Mouse (Mus musculus) heart, embryonic 10.5 days (tissue): ENCODE results near the gene Gm45785. TPM values are rescaled to one million over a fixed set of nuclear protein-coding genes. Genes with fewer than 3 reads are reported as not detected.
A peak's percentile ranks its signal among the peaks of the same experiment; 100 is the strongest.

ENCODE experiments used
- DNase-seq: peaks from one replicate; pipeline ENCODE4 v3.0.0-alpha.2; 2017; ENCODE audit warnings: low spot score
- H3K27ac ChIP-seq: fragments of 300-500 bp; sonication (generic); 2 replicates; pipeline ENCODE4 v1.5.1; 2016; ENCODE audit warnings: mild to moderate bottlenecking
- H3K27me3 ChIP-seq: fragments of 300-500 bp; sonication (generic); 2 replicates; pipeline ENCODE4 v1.6.1; 2016; ENCODE audit warnings: mild to moderate bottlenecking; ENCODE audit not compliant: poor library complexity, insufficient read depth, severe bottlenecking
- H3K36me3 ChIP-seq: fragments of 300-500 bp; sonication (generic); 2 replicates; pipeline ENCODE4 v1.6.1; 2016; ENCODE audit warnings: mild to moderate bottlenecking, moderate library complexity
- H3K4me1 ChIP-seq: fragments of 300-500 bp; sonication (generic); 2 replicates; pipeline ENCODE4 v1.6.1; 2016; ENCODE audit warnings: mild to moderate bottlenecking
- H3K4me3 ChIP-seq: fragments of 300-500 bp; sonication (generic); 2 replicates; pipeline ENCODE4 v1.5.1; 2016; ENCODE audit warnings: mild to moderate bottlenecking, moderate library complexity
- H3K9me3 ChIP-seq: fragments of 300-500 bp; sonication (generic); 2 replicates; pipeline ENCODE4 v1.6.1; 2016; ENCODE audit warnings: mild to moderate bottlenecking, moderate library complexity
- WGBS: fragments of 180-500 bp; shearing (Covaris S2); methylation state at CpG from one replicate; pipeline ENCODE4 v1.1.7; 2016; 5-methylcytosine and 5-hydroxymethylcytosine counted together
- polyA plus RNA-seq: library from polyadenylated mRNA; unstranded; fragments of >200 nt; fragmentation: Nextera tagmentation; extraction: Ambion mirVana; gene quantifications from 2 replicates; pipeline ENCODE4 v1.2.1, GENCODE M21; 2016

The Gm45785 gene
- polyA plus RNA-seq, 1 experiment from 2014 or later = not detected

GRCm38 (mm10) chr7:140855181-140855580 lies 950 bp downstream of the Gm45785 start:
- WGBS = 70% methylated on average over 9 of the region's 9 CpGs
- Histone ChIP-seq H3K36me3 (peaks cover 57% of the 10 kb centered on the region), H3K9me3 (no peaks in the 10 kb centered on the region), H3K27me3 (no peaks in the 10 kb centered on the region), H3K27ac (peak overlapping the region; percentile 91), H3K4me1 (peaks cover 34% of the 10 kb centered on the region), H3K4me3 (peak overlapping the region; percentile 83)
- DNase-seq = no peak

GRCm38 (mm10) chr7:140854483-140854882 lies 1.6 kb downstream of the Gm45785 start:
- DNase-seq = no peak
- 0 out of 2 replicates have a peak overlapping the region, but pooled peaks have one; percentile 83 for H3K4me3 ChIP-seq
- WGBS = 92% methylated on average over 18 of the region's 18 CpGs

GRCm38 (mm10) chr7:140853386-140853785 lies 2.7 kb downstream of the Gm45785 start:
- Histone ChIP-seq H3K9me3 (no peaks in the 10 kb centered on the region), H3K4me1 (peaks cover 21% of the 10 kb centered on the region), H3K27me3 (peaks cover under 1% of the 10 kb centered on the region; the same call in 1 of the 2 replicates), H3K4me3 (no peak overlapping the region), H3K27ac (no peak overlapping the region), H3K36me3 (peaks cover 39% of the 10 kb centered on the region)
- 84% methylated on average over 9 of the region's 9 CpGs for WGBS
- DNase-seq = no peak

More at GRCm38 (mm10) chr7:140854483-140854882, 1.6 kb downstream of the Gm45785 start:
- Histone ChIP-seq H3K27me3 (no peaks in the 10 kb centered on the region), H3K4me1 (peaks cover 32% of the 10 kb centered on the region), H3K27ac (no peak overlapping the region), H3K36me3 (peaks cover 50% of the 10 kb centered on the region), H3K9me3 (no peaks in the 10 kb centered on the region)

GRCm38 (mm10) chr7:140851916-140852315 lies 4.2 kb downstream of the Gm45785 start:
- DNase-seq = no peak
- Histone ChIP-seq H3K4me3 (no peak overlapping the region), H3K4me1 (peaks cover 13% of the 10 kb centered on the region), H3K36me3 (peaks cover 39% of the 10 kb centered on the region), H3K9me3 (no peaks in the 10 kb centered on the region), H3K27ac (no peak overlapping the region), H3K27me3 (peaks cover 14% of the 10 kb centered on the region; the same call in 1 of the 2 replicates)
- 86% methylated on average over 4 of the region's 4 CpGs for WGBS

GRCm38 (mm10) chr7:140848591-140848990 lies 7.5 kb downstream of the Gm45785 start:
- Histone ChIP-seq H3K27ac (no peak overlapping the region), H3K4me1 (no peaks in the 10 kb centered on the region), H3K9me3 (no peaks in the 10 kb centered on the region), H3K4me3 (no peak overlapping the region), H3K27me3 (peaks cover 35% of the 10 kb centered on the region), H3K36me3 (peaks cover 25% of the 10 kb centered on the region)
- 91% methylated on average over 10 of the region's 10 CpGs for WGBS
- DNase-seq = no peak

GRCm38 (mm10) chr7:140847755-140848580 lies 8.2 kb downstream of the Gm45785 start, which contains the start of gene Odf3:
Gene Odf3, plus strand, starts transcription at chr7:140847805.
- Histone ChIP-seq H3K27ac (no peak within 1 kb of the TSS), H3K4me1 (no peaks in the 10 kb centered on the region), H3K4me3 (no peak within 1 kb of the TSS), H3K27me3 (peaks cover 41% of the 10 kb centered on the region), H3K36me3 (peaks cover 19% of the 10 kb centered on the region), H3K9me3 (no peaks in the 10 kb centered on the region)
- no peak for DNase-seq
- WGBS = 63% methylated on average over 11 of the region's 11 CpGs

- DNase-seq = no peak
- H3K27me3 ChIP-seq = peaks cover 54% of the 10 kb centered on the region
- H3K4me1 ChIP-seq = no peaks in the 10 kb centered on the region
- no peaks in the 10 kb centered on the region for H3K9me3 ChIP-seq
- H3K27ac ChIP-seq = no peak overlapping the region
- 77% methylated on average over 10 of the region's 10 CpGs for WGBS
- no peak overlapping the region for H3K4me3 ChIP-seq
- H3K36me3 ChIP-seq = peaks cover 6% of the 10 kb centered on the region
Observed at GRCm38 (mm10) chr7:140846676-140847075, 9.5 kb downstream of the Gm45785 start.

- Histone ChIP-seq H3K4me3 (no peak overlapping the region), H3K27me3 (peaks cover 64% of the 10 kb centered on the region), H3K27ac (no peak overlapping the region), H3K36me3 (no peaks in the 10 kb centered on the region), H3K9me3 (no peaks in the 10 kb centered on the region), H3K4me1 (no peaks in the 10 kb centered on the region)
- DNase-seq = no peak
- WGBS = 60% methylated on average over 4 of the region's 4 CpGs
Observed at GRCm38 (mm10) chr7:140845683-140846082, 10.4 kb downstream of the Gm45785 start.

GRCm38 (mm10) chr7:140844905-140845665 lies 11.0 kb downstream of the Gm45785 start, which contains the start of gene Scgb1c1:
Gene Scgb1c1, plus strand, starts transcription at chr7:140845547.
- peak; percentile 92 for DNase-seq
- no peak within 1 kb of the TSS for H3K4me3 ChIP-seq
- no peaks in the 10 kb centered on the region for H3K4me1 ChIP-seq
- no peaks in the 10 kb centered on the region for H3K9me3 ChIP-seq
- peaks cover 70% of the 10 kb centered on the region for H3K27me3 ChIP-seq
- no peaks in the 10 kb centered on the region for H3K36me3 ChIP-seq
- H3K27ac ChIP-seq = no peak within 1 kb of the TSS
- WGBS = 27% methylated on average over 14 of the region's 14 CpGs

- no peak overlapping the region for H3K27ac ChIP-seq
- H3K36me3 ChIP-seq = no peaks in the 10 kb centered on the region
- H3K4me3 ChIP-seq = no peak overlapping the region
- H3K9me3 ChIP-seq = no peaks in the 10 kb centered on the region
- H3K4me1 ChIP-seq = no peaks in the 10 kb centered on the region
- WGBS = 67% methylated on average over 7 of the region's 7 CpGs
- peaks cover 79% of the 10 kb centered on the region for H3K27me3 ChIP-seq
- DNase-seq = no peak
Observed at GRCm38 (mm10) chr7:140843806-140844205, 12.3 kb downstream of the Gm45785 start.

GRCm38 (mm10) chr7:140840750-140841735 lies 15.1 kb downstream of the Gm45785 start:
- WGBS = 32% methylated on average over 18 of the region's 19 CpGs
- H3K9me3 ChIP-seq = no peaks in the 10 kb centered on the region
- H3K4me3 ChIP-seq = no peak overlapping the region
- H3K27ac ChIP-seq = no peak overlapping the region
- H3K27me3 ChIP-seq = peaks cover 71% of the 10 kb centered on the region
- DNase-seq = no peak
- H3K4me1 ChIP-seq = no peaks in the 10 kb centered on the region
- H3K36me3 ChIP-seq = no peaks in the 10 kb centered on the region

- Histone ChIP-seq H3K27ac (no peak overlapping the region), H3K9me3 (no peaks in the 10 kb centered on the region), H3K27me3 (peaks cover 84% of the 10 kb centered on the region), H3K36me3 (no peaks in the 10 kb centered on the region), H3K4me1 (peaks cover 8% of the 10 kb centered on the region), H3K4me3 (no peak overlapping the region)
- 61% methylated on average over 5 of the region's 5 CpGs for WGBS
- no peak for DNase-seq
Observed at GRCm38 (mm10) chr7:140839556-140839955, 16.6 kb downstream of the Gm45785 start.
